Mouse (Mus musculus) myocyte (in vitro differentiated cells): ENCODE measurements around the gene Mapk10. TPM values are rescaled to one million over a fixed set of nuclear protein-coding genes. Genes with fewer than 3 reads are reported as not detected.
"Not testable (repeated sequence)": the region's sequence is repeated elsewhere in the genome, so short reads cannot be mapped to it uniquely, and the experiment has no call there.

Source experiments
- H3K27me3 ChIP-seq: one replicate; pipeline ENCODE4 v1.6.1; 2011; ENCODE audit not compliant: control insufficient read depth, insufficient read depth, insufficient read length
- H3K36me3 ChIP-seq: one replicate; pipeline ENCODE4 v1.6.1; 2011; ENCODE audit not compliant: control insufficient read depth, insufficient read depth
- H3K4me2 ChIP-seq: one replicate; pipeline ENCODE4 v1.6.1; 2011; ENCODE audit warnings: low read depth, control low read depth
- H3K4me3 ChIP-seq: one replicate; pipeline ENCODE4 v1.5.1; 2011; ENCODE audit warnings: mild to moderate bottlenecking, control low read depth, moderate library complexity
- H3K79me2 ChIP-seq: one replicate; pipeline ENCODE4 v1.6.1; 2011; ENCODE audit not compliant: control insufficient read depth, insufficient read depth
- H3ac ChIP-seq: one replicate; pipeline ENCODE4 v1.6.1; 2011; ENCODE audit not compliant: control insufficient read depth, insufficient read length
- CEBPB ChIP-seq: IDR thresholded peaks from 2 replicates; pipeline ENCODE4 v1.6.1; 2011; ENCODE audit warnings: mild to moderate bottlenecking, moderate library complexity; ENCODE audit not compliant: poor library complexity, insufficient read depth, severe bottlenecking
- E2F4 ChIP-seq: IDR thresholded peaks from one replicate; pipeline ENCODE4 v1.6.1; 2011; ENCODE audit warnings: mild to moderate bottlenecking, control low read depth, moderate library complexity; ENCODE audit not compliant: insufficient read depth
- MAX ChIP-seq: IDR thresholded peaks from one replicate; pipeline ENCODE4 v1.6.1; 2011; ENCODE audit warnings: low read depth, mild to moderate bottlenecking, control low read depth
- MYOD1 ChIP-seq, 3 experiments: IDR thresholded peaks; one replicate each; pipeline ENCODE4 v1.6.1; 2011; ENCODE audit warnings: control low read depth in 2 of 3, low read depth in 2 of 3, mild to moderate bottlenecking in 2 of 3, moderate library complexity in 1 of 3; ENCODE audit not compliant: insufficient read length in 2 of 3, control insufficient read depth in 1 of 3
- MYOG ChIP-seq, 3 experiments: IDR thresholded peaks; one replicate each; pipeline ENCODE4 v1.6.1; 2011; ENCODE audit warnings: control low read depth in 2 of 3, low read depth in 2 of 3, mild to moderate bottlenecking in 2 of 3; ENCODE audit not compliant: insufficient read length in 2 of 3, control insufficient read depth in 1 of 3, insufficient read depth in 1 of 3
- POLR2A ChIP-seq: IDR thresholded peaks from one replicate; pipeline ENCODE4 v1.6.1; 2011; ENCODE audit warnings: low read depth, mild to moderate bottlenecking, control low read depth, moderate library complexity; ENCODE audit not compliant: insufficient read length
- POLR2AphosphoS2 ChIP-seq: IDR thresholded peaks from one replicate; pipeline ENCODE4 v1.6.1; 2011; ENCODE audit warnings: low read depth, control low read depth; ENCODE audit not compliant: insufficient read length
- REST ChIP-seq: IDR thresholded peaks from one replicate; pipeline ENCODE4 v1.6.1; 2011; ENCODE audit warnings: mild to moderate bottlenecking, control low read depth, moderate library complexity; ENCODE audit not compliant: insufficient read depth, insufficient read length
- SRF ChIP-seq: IDR thresholded peaks from one replicate; pipeline ENCODE4 v1.6.1; 2011; ENCODE audit warnings: low read depth; ENCODE audit not compliant: control insufficient read depth, insufficient read length
- TCF12 ChIP-seq: IDR thresholded peaks from one replicate; pipeline ENCODE4 v1.6.1; 2011; ENCODE audit warnings: mild to moderate bottlenecking, control low read depth; ENCODE audit not compliant: poor library complexity, insufficient read depth, severe bottlenecking
- TCF3 ChIP-seq: IDR thresholded peaks from one replicate; pipeline ENCODE4 v1.6.1; 2011; ENCODE audit warnings: low read depth, control low read depth; ENCODE audit not compliant: insufficient read length
- USF1 ChIP-seq: IDR thresholded peaks from one replicate; pipeline ENCODE4 v1.6.1; 2011; ENCODE audit warnings: low read depth, mild to moderate bottlenecking, control low read depth, moderate library complexity
- polyA plus RNA-seq: library from polyadenylated mRNA; unstranded; fragments of >200 nt; fragmentation: generic; extraction: Trizol; gene quantifications from one replicate; pipeline ENCODE4 v1.2.1, GENCODE M21; 2012; ENCODE audit warnings: missing spikeins

The Mapk10 gene
- polyA plus RNA-seq, 1 experiment, result 0.05 TPM

DNA sequence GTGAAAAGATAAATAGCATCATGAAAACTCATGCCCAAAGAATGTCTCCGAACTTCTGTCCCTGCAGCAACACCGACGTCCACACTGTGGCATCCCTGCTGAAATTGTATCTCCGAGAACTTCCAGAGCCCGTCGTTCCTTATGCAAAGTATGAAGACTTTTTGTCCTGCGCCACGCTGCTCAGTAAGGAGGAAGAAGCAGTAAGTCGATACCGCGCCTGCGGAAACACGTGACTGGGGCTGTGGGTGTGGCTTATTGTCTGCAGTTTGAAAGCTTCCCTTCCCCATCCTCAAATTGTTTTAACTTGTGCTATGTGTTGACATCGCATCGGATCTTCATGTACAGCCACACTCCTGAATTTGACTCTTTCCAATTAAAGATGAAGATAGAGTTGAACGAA is 335.5 kb downstream of the Mapk10 start:
- Histone ChIP-seq H3K27me3 (no peaks in the 10 kb centered on the region), H3K79me2 (no peaks in the 10 kb centered on the region), H3K4me3 (no peak overlapping the region), H3ac (no peak overlapping the region), H3K36me3 (peaks cover 11% of the 10 kb centered on the region), H3K4me2 (no peak overlapping the region)
- no peak for TF ChIP-seq TCF3
- TF ChIP-seq MYOD1 (IDR thresholded peaks at IDR 0.05; ENCODE audit: control insufficient read depth in 1 of 3, insufficient read length in 2 of 3, low read depth in 2 of 3), result no peak
- no peak for TF ChIP-seq CEBPB
- no peak for TF ChIP-seq E2F4
- no peak for TF ChIP-seq POLR2AphosphoS2
- no peak for TF ChIP-seq SRF
- TF ChIP-seq MAX, result no peak

DNA sequence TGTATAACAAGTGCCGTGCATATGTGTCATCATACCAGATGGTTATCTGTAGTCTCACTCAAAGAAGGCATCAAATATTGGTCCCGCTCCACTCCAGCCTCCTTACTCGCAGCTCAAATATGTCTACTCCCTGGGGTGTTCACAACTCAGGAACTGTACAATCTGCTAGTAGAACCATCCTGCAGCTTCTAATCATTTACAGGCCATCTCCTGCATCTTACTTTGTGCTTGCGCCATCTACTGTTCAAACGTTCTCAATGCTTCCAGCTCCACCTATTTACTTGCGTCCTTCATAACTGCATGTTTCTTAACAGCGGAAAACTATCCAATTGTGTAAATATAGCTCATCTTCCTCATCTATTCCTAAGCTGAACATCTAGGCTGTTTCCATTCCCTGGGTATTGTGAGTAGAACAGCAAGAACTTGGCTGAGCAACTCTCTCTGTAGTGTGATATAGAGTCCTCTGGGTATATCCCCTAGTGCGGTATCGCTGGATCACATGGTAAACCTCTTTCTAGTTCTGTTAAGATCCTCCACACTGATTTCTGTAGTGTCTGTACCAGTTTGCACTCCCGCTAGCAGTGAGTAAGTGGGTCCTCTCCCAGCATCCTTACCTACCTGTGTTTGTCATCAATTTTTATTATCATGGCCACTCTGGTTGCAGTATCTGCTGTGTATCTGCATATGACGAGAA is 336.4 kb downstream of the Mapk10 start:
- H3K4me3 ChIP-seq, result no peak overlapping the region
- H3K79me2 ChIP-seq, result no peaks in the 10 kb centered on the region
- no peaks in the 10 kb centered on the region for H3K27me3 ChIP-seq
- H3ac ChIP-seq, result no peak overlapping the region
- TF ChIP-seq TCF12 (no peak), E2F4 (no peak), POLR2AphosphoS2 (no peak), TCF3 (no peak), CEBPB (no peak), REST (no peak), MAX (no peak), USF1 (no peak), MYOG (IDR thresholded peaks at IDR 0.05; ENCODE audit: control insufficient read depth in 1 of 3, insufficient read depth in 1 of 3, insufficient read length in 2 of 3, low read depth in 2 of 3) (no peak), MYOD1 (IDR thresholded peaks at IDR 0.05; ENCODE audit: control insufficient read depth in 1 of 3, insufficient read length in 2 of 3, low read depth in 2 of 3) (no peak), SRF (no peak), POLR2A (no peak)
- H3K36me3 ChIP-seq, result peaks cover 11% of the 10 kb centered on the region
- H3K4me2 ChIP-seq, result no peak overlapping the region

DNA sequence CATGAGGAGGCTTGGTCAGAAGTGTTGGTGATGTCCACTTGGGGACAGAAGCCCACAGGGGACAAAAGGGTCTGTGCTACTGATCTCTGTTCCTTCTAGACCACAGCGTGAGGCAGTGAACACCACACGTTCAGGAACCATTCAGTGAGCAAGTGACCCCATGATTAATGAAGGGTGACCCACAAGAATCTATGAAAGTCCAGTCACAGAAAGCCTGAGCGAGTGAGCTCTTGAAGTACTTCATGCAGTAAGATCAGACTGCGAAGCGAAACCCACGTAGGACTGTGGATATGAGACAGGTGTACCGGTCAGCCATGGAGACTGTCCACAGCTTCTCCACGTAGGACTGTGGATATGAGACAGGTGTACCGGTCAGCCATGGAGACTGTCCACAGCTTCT is 338.1 kb downstream of the Mapk10 start:
- not testable (repeated sequence) for H3K36me3 ChIP-seq, H3K4me2 ChIP-seq, H3K4me3 ChIP-seq, H3K27me3 ChIP-seq, H3K79me2 ChIP-seq, H3ac ChIP-seq

DNA sequence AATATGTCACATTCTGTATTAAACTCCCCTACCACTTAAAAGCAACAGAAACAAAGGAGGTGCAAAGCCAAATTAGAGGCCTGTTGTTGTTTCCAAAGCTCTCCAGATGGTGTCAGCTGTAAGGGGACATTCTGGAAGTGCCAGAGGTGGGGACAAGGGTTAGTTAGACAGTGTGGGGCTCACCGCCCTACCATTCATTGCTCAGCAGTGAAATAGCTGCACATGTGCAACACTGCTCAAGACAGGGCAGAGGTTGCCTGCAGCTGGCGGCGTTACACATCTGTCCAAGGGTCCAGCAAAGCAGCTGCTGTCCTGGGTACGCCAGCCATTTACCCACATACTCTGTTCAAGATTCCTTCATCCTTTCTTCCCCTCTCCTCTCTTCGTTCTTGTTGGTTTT is 342.9 kb downstream of the Mapk10 start:
- no peak overlapping the region for H3ac ChIP-seq
- no peaks in the 10 kb centered on the region for H3K79me2 ChIP-seq
- TF ChIP-seq MYOD1 (IDR thresholded peaks at IDR 0.05; ENCODE audit: control insufficient read depth in 1 of 3, insufficient read length in 2 of 3, low read depth in 2 of 3), result no peak
- TF ChIP-seq POLR2A, result no peak
- TF ChIP-seq CEBPB, result no peak
- TF ChIP-seq MYOG (IDR thresholded peaks at IDR 0.05; ENCODE audit: control insufficient read depth in 1 of 3, insufficient read depth in 1 of 3, insufficient read length in 2 of 3, low read depth in 2 of 3), result no peak
- TF ChIP-seq REST, result no peak
- TF ChIP-seq USF1, result no peak
- TF ChIP-seq TCF12, result no peak
- no peaks in the 10 kb centered on the region for H3K27me3 ChIP-seq
- H3K4me3 ChIP-seq, result no peak overlapping the region
- H3K36me3 ChIP-seq, result no peaks in the 10 kb centered on the region
- no peak overlapping the region for H3K4me2 ChIP-seq

DNA sequence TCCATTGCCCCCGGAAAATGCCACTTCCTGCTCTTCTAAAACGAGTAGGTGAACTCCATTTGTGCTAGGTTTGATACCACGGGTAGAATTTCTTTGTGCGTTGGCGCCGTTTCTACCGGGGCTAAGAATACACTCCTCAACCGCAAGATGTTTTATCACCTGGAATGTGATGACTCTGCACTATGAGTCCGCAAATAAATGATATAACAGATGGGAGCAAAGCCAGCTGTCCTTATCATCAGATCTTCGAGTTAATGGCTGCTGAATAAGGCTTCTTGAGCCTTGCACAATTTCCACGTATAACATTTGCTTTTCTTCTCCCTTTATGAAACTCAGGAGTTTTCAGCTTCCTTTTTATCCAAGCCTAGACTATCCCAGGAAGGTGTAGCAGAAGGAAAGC is 351.4 kb downstream of the Mapk10 start:
- TF ChIP-seq SRF, result no peak
- TF ChIP-seq E2F4, result no peak
- no peak for TF ChIP-seq MYOD1 (IDR thresholded peaks at IDR 0.05; ENCODE audit: control insufficient read depth in 1 of 3, insufficient read length in 2 of 3, low read depth in 2 of 3)
- no peak for TF ChIP-seq CEBPB
- TF ChIP-seq MAX, result no peak
- TF ChIP-seq TCF3, result no peak
- no peak for TF ChIP-seq USF1
- no peak for TF ChIP-seq MYOG (IDR thresholded peaks at IDR 0.05; ENCODE audit: control insufficient read depth in 1 of 3, insufficient read depth in 1 of 3, insufficient read length in 2 of 3, low read depth in 2 of 3)
- no peak for TF ChIP-seq POLR2AphosphoS2
- no peak for TF ChIP-seq TCF12
- TF ChIP-seq POLR2A, result no peak
- no peak for TF ChIP-seq REST
- no peak overlapping the region for H3K4me2 ChIP-seq
- no peaks in the 10 kb centered on the region for H3K27me3 ChIP-seq
- H3ac ChIP-seq, result no peak overlapping the region
- no peaks in the 10 kb centered on the region for H3K79me2 ChIP-seq
- no peaks in the 10 kb centered on the region for H3K36me3 ChIP-seq
- no peak overlapping the region for H3K4me3 ChIP-seq
